Mouse (Mus musculus) embryonic facial prominence, embryonic 13.5 days (tissue): ENCODE results near the gene D630003M21Rik. TPM values are rescaled to one million over a fixed set of nuclear protein-coding genes. Genes with fewer than 3 reads are reported as not detected.
A peak's percentile ranks its signal among the peaks of the same experiment; 100 is the strongest.

Source experiments
- ATAC-seq: fragments of 200-750 bp; cut with Nextera tagmentation; 2 replicates; pipeline ENCODE4 v1.8.0; 2017; ENCODE audit warnings: low read depth; ENCODE audit not compliant: insufficient number of reproducible peaks, insufficient read depth, low FRiP score, low TSS enrichment
- H3K27ac ChIP-seq: fragments of 300-500 bp; sonication (generic); 2 replicates; pipeline ENCODE4 v1.5.1; 2015; ENCODE audit warnings: moderate library complexity, mild to moderate bottlenecking, inconsistent platforms
- H3K27me3 ChIP-seq: fragments of 300-500 bp; sonication (generic); 2 replicates; pipeline ENCODE4 v1.6.1; 2015; ENCODE audit warnings: mild to moderate bottlenecking, inconsistent platforms
- H3K36me3 ChIP-seq: fragments of 300-500 bp; sonication (generic); 2 replicates; pipeline ENCODE4 v1.6.1; 2015; ENCODE audit warnings: mild to moderate bottlenecking, inconsistent platforms
- H3K4me1 ChIP-seq: fragments of 300-500 bp; sonication (generic); 2 replicates; pipeline ENCODE4 v1.6.1; 2015; ENCODE audit warnings: inconsistent platforms
- H3K4me2 ChIP-seq: fragments of 300-500 bp; sonication (generic); 2 replicates; pipeline ENCODE4 v1.6.1; 2015; ENCODE audit warnings: moderate library complexity, mild to moderate bottlenecking, inconsistent platforms
- H3K4me3 ChIP-seq: fragments of 300-500 bp; sonication (generic); 2 replicates; pipeline ENCODE4 v1.5.1; 2015; ENCODE audit warnings: mild to moderate bottlenecking, inconsistent platforms
- H3K9ac ChIP-seq: fragments of 300-500 bp; sonication (generic); 2 replicates; pipeline ENCODE4 v1.6.1; 2015; ENCODE audit warnings: mild to moderate bottlenecking, inconsistent platforms
- H3K9me3 ChIP-seq: fragments of 300-500 bp; sonication (generic); 2 replicates; pipeline ENCODE4 v1.6.1; 2016; ENCODE audit warnings: inconsistent platforms
- WGBS: fragments of 180-500 bp; shearing (Covaris S2); methylation state at CpG from one replicate; pipeline ENCODE4 v1.1.7; 2015; ENCODE audit warnings: mixed read lengths; 5-methylcytosine and 5-hydroxymethylcytosine counted together
- polyA plus RNA-seq: library from polyadenylated mRNA; unstranded; fragments of >200 nt; fragmentation: Nextera tagmentation; extraction: Ambion mirVana; gene quantifications from 2 replicates; pipeline ENCODE4 v1.2.1, GENCODE M21; 2015

Gene D630003M21Rik
- 7.5 and 7.6 TPM in 2 replicates for polyA plus RNA-seq

DNA sequence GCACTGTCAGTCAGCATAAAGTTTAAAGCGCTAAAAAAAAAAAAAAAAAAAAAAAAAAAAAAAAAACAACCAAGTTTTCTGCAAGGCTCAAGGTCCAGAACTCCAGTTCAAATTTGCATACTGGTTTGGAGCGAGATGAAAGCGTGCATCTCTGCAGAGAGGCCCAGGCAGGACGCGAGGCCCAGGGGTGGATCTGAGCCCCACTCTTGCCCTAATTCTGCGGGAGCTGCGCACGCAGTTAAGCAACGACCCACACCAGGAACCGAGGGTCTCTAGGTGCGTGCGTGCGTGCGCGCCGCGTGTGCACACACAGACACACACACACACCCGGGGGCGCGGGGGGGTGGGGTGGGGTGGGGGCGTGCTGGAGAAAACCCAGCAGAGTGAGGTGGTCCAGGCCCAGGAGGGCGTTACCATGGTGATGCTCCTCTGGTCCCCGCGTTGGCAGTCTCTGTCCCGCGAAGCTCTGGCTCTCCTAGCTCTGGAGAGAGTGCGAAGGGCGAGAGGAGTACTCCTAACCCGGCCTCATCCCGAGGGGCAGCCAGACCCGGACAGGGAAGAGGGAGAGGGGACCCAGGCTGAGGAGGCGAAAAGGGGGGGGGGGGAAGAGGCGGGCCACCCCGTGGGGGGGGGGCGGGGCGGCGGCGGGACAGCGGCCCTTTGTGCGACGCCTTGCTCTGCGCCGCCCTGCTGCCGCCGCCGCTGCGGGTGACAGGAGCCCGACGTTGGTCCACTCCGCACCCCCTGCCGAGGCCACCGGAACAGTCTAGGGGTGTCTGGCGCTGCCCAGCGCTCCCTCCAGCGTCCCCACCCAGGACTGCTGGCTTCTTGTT is at the start of gene D630003M21Rik:
TSS of gene D630003M21Rik (minus strand) at position 553 of the 833 bp plus-strand sequence.
- peak within 1 kb of the TSS; percentile 74 for H3K9ac ChIP-seq
- H3K27ac ChIP-seq, result peak within 1 kb of the TSS; percentile 77
- H3K4me1 ChIP-seq, result peaks cover 42% of the 10 kb centered on the region
- ATAC-seq, result peak; percentile 57
- H3K4me3 ChIP-seq, result peak within 1 kb of the TSS; percentile 52
- under 1% methylated on average over 35 of the region's 55 CpGs for WGBS
- no peaks in the 10 kb centered on the region for H3K27me3 ChIP-seq
- H3K9me3 ChIP-seq, result no peaks in the 10 kb centered on the region
- no peaks in the 10 kb centered on the region for H3K36me3 ChIP-seq
- H3K4me2 ChIP-seq, result peak within 1 kb of the TSS; percentile 79

DNA sequence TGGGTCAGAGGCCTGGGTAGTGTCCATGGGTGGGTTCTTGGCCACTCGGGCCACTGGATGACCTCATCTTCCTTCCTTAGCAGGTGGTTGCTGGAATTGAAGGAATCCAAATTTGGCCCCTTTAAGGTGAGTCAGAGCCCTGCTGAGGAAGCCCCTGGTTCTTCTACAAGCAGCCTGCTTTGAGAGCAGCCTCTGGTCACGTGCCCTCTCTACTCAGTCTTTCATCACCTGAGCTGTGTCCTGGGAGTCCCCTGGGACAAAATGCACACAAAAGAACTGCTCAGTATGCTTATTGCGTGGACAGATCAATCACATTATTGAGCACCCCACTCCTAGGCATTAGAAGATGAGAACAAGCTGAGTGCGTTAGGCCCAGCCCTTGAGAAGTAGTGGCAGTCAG is 47.9 kb upstream of the D630003M21Rik start:
- H3K36me3 ChIP-seq, result no peaks in the 10 kb centered on the region
- H3K27me3 ChIP-seq, result no peaks in the 10 kb centered on the region
- H3K9ac ChIP-seq, result no peak overlapping the region
- H3K4me3 ChIP-seq, result no peak overlapping the region
- 0 out of 2 replicates have a peak, but pooled peaks cover 7% of the 10 kb centered on the region for H3K4me1 ChIP-seq
- H3K27ac ChIP-seq, result no peak overlapping the region
- no peak for ATAC-seq
- no peaks in the 10 kb centered on the region for H3K9me3 ChIP-seq
- H3K4me2 ChIP-seq, result no peak overlapping the region
- 85% methylated on average over 4 of the region's 4 CpGs for WGBS

DNA sequence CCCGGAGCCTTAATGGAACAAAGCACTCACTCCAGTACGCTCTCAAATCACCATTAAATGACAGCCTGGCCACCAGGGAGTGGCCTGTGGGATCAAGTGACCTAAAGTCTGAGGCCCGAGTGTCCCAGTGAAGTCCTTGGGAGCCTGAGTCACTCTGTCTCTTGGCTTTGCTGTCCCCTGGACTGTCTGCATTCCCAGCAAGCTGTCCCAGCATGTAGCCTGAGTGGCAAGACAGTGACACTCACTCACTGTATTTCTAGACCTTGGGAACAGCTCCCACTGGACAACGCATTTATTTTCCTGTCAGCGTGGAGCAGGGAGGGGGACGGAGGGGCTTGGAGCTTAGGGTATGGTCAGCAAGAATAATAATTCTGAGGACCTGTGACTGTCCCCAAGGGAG is 47.4 kb upstream of the D630003M21Rik start:
- no peaks in the 10 kb centered on the region for H3K9me3 ChIP-seq

DNA sequence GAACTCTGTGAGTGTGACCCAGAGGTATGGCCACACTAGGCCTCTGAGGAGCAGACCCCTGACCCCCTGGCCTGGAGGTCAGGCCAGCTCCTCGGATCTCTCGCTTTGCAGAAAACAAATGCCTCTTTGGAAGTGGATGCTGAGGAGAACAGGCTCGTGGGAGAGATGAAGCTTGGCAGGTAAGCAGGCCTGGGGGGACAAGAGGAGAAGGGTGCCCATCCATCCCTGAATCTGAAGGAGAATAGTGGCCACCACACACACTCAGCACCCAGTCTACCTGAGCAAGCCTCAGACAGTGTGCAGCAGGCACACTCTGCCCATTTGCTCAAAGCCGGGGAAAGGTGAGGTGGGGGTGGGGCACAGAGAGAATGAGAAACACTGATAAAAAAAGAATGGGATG is 46.8 kb upstream of the D630003M21Rik start:
- Histone ChIP-seq H3K27ac (no peak overlapping the region), H3K9ac (no peak overlapping the region), H3K4me2 (no peak overlapping the region), H3K4me1 (0 out of 2 replicates have a peak, but pooled peaks cover 5% of the 10 kb centered on the region), H3K36me3 (no peaks in the 10 kb centered on the region), H3K4me3 (no peak overlapping the region), H3K9me3 (no peaks in the 10 kb centered on the region), H3K27me3 (no peaks in the 10 kb centered on the region)
- ATAC-seq, result no peak
- WGBS, result 51% methylated on average over 4 of the region's 4 CpGs

More for the DNA sequence above, 47.4 kb upstream of the D630003M21Rik start:
- Histone ChIP-seq H3K36me3 (no peaks in the 10 kb centered on the region), H3K27me3 (no peaks in the 10 kb centered on the region), H3K4me3 (no peak overlapping the region), H3K9ac (no peak overlapping the region), H3K4me1 (0 out of 2 replicates have a peak, but pooled peaks cover 5% of the 10 kb centered on the region), H3K4me2 (no peak overlapping the region), H3K27ac (no peak overlapping the region)
- 68% methylated on average over 6 of the region's 6 CpGs for WGBS
- no peak for ATAC-seq

DNA sequence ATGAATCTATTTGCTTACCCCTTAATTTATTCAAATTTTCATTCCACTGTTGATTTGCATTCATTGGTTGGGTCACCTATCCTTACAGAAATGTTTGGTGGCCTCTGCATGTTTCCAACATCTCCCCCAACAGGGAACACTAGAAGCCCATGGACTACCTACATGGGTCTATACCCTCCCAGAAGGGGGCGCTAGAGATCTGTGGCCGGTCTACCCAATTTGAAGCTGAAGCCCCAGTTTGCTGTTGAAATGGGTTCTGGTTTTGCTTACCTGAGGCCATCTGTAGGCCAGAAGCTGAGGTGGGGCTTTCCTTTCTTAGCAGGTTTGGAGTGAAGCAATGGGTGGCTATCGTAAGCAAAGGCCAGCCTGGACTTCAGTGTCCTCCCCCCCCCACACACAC is 46.3 kb upstream of the D630003M21Rik start:
- no peaks in the 10 kb centered on the region for H3K27me3 ChIP-seq
- 0 out of 2 replicates have a peak, but pooled peaks cover 5% of the 10 kb centered on the region for H3K4me1 ChIP-seq
- H3K27ac ChIP-seq, result no peak overlapping the region
- no peaks in the 10 kb centered on the region for H3K36me3 ChIP-seq
- H3K4me3 ChIP-seq, result no peak overlapping the region
- 93% methylated on average over 3 of the region's 3 CpGs for WGBS
- no peaks in the 10 kb centered on the region for H3K9me3 ChIP-seq
- no peak for ATAC-seq
- H3K9ac ChIP-seq, result no peak overlapping the region
- H3K4me2 ChIP-seq, result no peak overlapping the region

DNA sequence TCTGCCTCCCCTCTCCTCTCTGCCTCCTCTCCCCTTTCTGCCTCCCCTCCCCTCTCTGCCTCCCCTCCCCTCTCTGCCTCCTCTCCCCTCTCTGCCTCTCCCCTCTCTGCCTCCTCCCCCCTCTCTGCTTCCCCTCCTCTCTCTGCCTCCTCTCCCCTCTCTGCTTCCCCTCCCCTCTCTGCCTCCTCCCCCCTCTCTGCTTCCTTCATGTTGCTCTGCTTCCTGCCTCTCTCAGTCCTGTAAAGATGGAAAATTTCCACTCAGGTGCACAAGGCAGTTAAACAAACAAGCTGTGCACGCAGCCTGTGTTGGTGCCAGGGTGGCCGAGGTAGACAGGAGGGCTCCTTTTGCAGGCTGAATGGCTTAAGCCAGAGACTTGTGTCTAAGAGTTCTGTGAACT is 44.6 kb upstream of the D630003M21Rik start:
- H3K4me2 ChIP-seq, result no peak overlapping the region
- 18% methylated on average over 2 of the region's 2 CpGs for WGBS
- no peaks in the 10 kb centered on the region for H3K9me3 ChIP-seq
- H3K9ac ChIP-seq, result no peak overlapping the region
- H3K27me3 ChIP-seq, result no peaks in the 10 kb centered on the region
- H3K36me3 ChIP-seq, result no peaks in the 10 kb centered on the region
- H3K4me3 ChIP-seq, result no peak overlapping the region
- ATAC-seq, result no peak
- H3K4me1 ChIP-seq, result 0 out of 2 replicates have a peak, but pooled peaks cover 5% of the 10 kb centered on the region
- H3K27ac ChIP-seq, result no peak overlapping the region

DNA sequence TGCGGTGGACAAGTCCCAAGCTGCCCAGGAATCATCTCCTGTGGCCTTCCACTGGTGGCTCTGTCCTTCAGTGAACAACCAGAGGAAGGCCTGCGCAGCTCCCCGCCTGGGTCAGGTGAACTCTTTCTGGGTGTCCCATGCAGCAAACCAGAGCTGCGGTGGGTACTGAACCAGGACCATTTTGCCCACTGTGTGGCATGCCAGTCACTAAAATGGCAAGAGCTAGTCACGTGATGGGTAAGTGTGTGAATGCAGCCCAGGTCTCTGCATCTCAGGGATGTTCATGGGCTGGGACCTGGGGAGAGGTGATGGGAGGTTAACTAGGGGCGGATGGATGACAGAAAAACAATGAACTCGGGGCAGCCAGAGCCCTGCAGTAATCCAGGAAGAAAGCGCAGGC is 41.0 kb upstream of the D630003M21Rik start:
- 73% methylated on average over 8 of the region's 8 CpGs for WGBS
- no peak for ATAC-seq
- H3K9me3 ChIP-seq, result no peaks in the 10 kb centered on the region

DNA sequence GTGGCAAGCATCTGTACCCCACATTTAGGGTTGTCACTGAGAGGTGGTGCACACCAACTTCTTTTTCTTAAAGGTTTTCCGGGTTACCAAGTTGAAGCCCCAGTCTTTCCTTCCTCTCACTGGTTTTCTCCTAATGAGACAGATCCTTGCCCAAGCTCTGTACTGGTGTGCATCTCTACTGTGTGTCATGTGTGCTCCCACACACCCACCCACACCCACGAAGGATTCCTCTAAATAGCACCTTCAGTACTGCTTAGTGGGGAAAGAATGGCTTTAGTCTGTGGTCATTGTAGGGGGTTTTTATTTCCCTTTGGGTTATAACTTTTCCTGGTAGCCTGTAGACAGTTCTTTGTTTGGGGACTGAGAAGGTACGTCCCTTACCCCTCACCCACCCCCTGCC is 35.9 kb upstream of the D630003M21Rik start:
- H3K9me3 ChIP-seq, result no peaks in the 10 kb centered on the region
- no peak overlapping the region for H3K4me3 ChIP-seq
- 0 out of 2 replicates have a peak, but pooled peaks cover 3% of the 10 kb centered on the region for H3K4me1 ChIP-seq
- no peak overlapping the region for H3K27ac ChIP-seq
- ATAC-seq, result no peak
- no peaks in the 10 kb centered on the region for H3K36me3 ChIP-seq
- no peak overlapping the region for H3K4me2 ChIP-seq
- 76% methylated on average over 3 of the region's 3 CpGs for WGBS
- no peaks in the 10 kb centered on the region for H3K27me3 ChIP-seq
- H3K9ac ChIP-seq, result no peak overlapping the region

More for the DNA sequence above, 41.0 kb upstream of the D630003M21Rik start:
- no peak overlapping the region for H3K4me3 ChIP-seq
- no peaks in the 10 kb centered on the region for H3K27me3 ChIP-seq
- no peak overlapping the region for H3K9ac ChIP-seq
- no peaks in the 10 kb centered on the region for H3K36me3 ChIP-seq
- H3K4me2 ChIP-seq, result no peak overlapping the region
- no peak overlapping the region for H3K27ac ChIP-seq
- 0 out of 2 replicates have a peak, but pooled peaks cover 7% of the 10 kb centered on the region for H3K4me1 ChIP-seq

DNA sequence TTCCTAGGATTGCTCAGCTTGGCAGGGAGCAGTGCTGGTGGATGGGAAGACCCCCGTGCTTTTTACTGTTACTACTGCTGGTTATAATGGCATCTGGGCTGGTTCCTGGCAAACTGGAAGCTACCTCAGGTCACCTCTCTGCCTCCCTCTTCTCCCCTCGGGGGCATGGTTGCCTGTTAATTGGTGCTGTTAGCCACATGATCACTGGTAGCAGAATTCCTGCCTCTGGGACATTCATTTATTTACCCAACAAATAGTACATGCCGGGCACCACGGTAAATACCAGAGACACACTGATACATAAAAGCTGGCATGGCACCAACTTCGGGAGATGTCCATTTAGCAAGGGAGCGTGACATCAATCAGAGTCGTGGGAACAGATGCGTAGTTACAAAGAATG is 30.5 kb upstream of the D630003M21Rik start:
- no peak overlapping the region for H3K9ac ChIP-seq
- H3K27me3 ChIP-seq, result no peaks in the 10 kb centered on the region; the same call in 1 of the 2 replicates
- WGBS, result 69% methylated on average over 8 of the region's 8 CpGs

DNA sequence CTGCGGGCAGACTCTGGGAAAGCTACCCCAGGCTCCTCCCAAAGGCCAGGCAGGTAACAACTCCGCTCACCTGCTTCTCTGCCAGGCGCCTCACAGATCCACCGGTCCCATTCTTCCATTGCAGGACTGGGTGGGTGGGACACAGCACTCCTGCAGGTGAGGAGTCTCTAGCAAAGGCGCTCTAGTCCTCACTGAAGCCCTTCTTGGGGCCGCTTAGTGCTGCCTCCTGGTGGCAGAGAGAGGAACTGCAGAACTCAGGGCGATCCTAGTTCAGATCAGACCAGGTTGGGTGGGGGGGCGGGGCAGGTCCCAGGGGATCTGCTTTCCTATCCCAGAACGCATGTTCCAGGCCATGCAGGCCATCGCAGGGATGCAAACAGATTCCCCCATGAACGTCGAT is 29.8 kb upstream of the D630003M21Rik start:
- peak overlapping the region; percentile 37; the same call in 1 of the 2 replicates for H3K4me2 ChIP-seq
- H3K9ac ChIP-seq, result no peak overlapping the region
- no peak overlapping the region for H3K4me3 ChIP-seq
- no peaks in the 10 kb centered on the region for H3K36me3 ChIP-seq
- H3K9me3 ChIP-seq, result no peaks in the 10 kb centered on the region
- no peaks in the 10 kb centered on the region; the same call in 1 of the 2 replicates for H3K27me3 ChIP-seq
- ATAC-seq, result no peak
- H3K4me1 ChIP-seq, result peaks cover 22% of the 10 kb centered on the region
- H3K27ac ChIP-seq, result no peak overlapping the region
- WGBS, result 10% methylated on average over 12 of the region's 12 CpGs

More for the DNA sequence above, 30.5 kb upstream of the D630003M21Rik start:
- Histone ChIP-seq H3K4me2 (no peak overlapping the region), H3K4me3 (no peak overlapping the region), H3K9me3 (no peaks in the 10 kb centered on the region), H3K36me3 (no peaks in the 10 kb centered on the region), H3K27ac (no peak overlapping the region), H3K4me1 (peaks cover 22% of the 10 kb centered on the region)
- ATAC-seq, result no peak

DNA sequence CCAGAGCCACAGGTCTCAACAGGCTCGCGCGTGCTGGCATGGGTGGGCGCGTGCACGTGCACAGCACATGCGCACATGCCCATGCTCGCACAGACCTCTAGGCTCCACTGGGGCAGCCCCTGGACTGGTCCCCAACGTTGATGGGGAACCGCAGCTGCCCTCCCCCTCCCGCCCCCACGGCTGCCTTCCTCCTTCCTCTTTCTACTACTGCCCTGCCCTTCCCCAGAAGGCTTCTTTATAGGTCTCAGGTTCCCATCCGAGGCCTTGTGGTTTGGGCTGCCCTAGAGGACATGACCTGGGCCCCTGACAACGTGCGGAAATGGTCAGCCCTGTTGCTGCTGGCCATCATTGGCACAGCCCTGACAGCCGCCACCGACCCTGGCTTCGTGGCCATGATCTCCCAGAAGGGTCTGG is 29.0 kb upstream of the D630003M21Rik start, which contains the start of gene Bpi:
TSS of gene Bpi (plus strand) at position 90 of the 414 bp plus-strand sequence.
- H3K4me2 ChIP-seq, result peak within 1 kb of the TSS; percentile 37
- H3K4me3 ChIP-seq, result no peak within 1 kb of the TSS
- H3K27ac ChIP-seq, result peak within 1 kb of the TSS; percentile 49; the same call in 1 of the 2 replicates
- no peaks in the 10 kb centered on the region for H3K36me3 ChIP-seq
- no peak; the same call in 1 of the 2 replicates for ATAC-seq
- 0 out of 2 replicates have a peak within 1 kb of the TSS, but pooled peaks have one; percentile 32 for H3K9ac ChIP-seq
- no peaks in the 10 kb centered on the region; the same call in 1 of the 2 replicates for H3K27me3 ChIP-seq
- H3K9me3 ChIP-seq, result no peaks in the 10 kb centered on the region
- H3K4me1 ChIP-seq, result peaks cover 22% of the 10 kb centered on the region
- WGBS, result 54% methylated on average over 18 of the region's 18 CpGs
